Mouse (Mus musculus): ENCODE data around the gene Dhx32.

- TF ChIP-seq CTCF (IDR thresholded peaks at IDR 0.05; ENCODE audit: insufficient read depth, low read depth, low read length) (no peak), POLR2A (IDR thresholded peaks at IDR 0.05; ENCODE audit: insufficient read depth, low read depth, low read length) (no peak)
These were observed 63.9 kb downstream of the Dhx32 start for GRCm38 (mm10) chr7:133718580-133718979.
